Mouse (Mus musculus) thymus, adult 2 months (tissue): ENCODE data around the gene Disp1. TPM values are rescaled to one million over a fixed set of nuclear protein-coding genes. Genes with fewer than 3 reads are reported as not detected.

Source experiments
- DNase-seq: peaks from one replicate; pipeline ENCODE4 v3.0.0; 2021
- H3K27ac ChIP-seq: fragments of 200-500 bp; 2 replicates; pipeline ENCODE4 v1.5.1; 2012; ENCODE audit warnings: low read length, control low read depth; ENCODE audit not compliant: control insufficient read depth, insufficient read depth
- H3K27me3 ChIP-seq: fragments of 200-500 bp; 2 replicates; pipeline ENCODE4 v1.6.1; 2012; ENCODE audit warnings: mild to moderate bottlenecking, low read length, moderate library complexity, mixed read lengths; ENCODE audit not compliant: control insufficient read depth, insufficient read depth
- H3K36me3 ChIP-seq: fragments of 200-500 bp; 2 replicates; pipeline ENCODE4 v1.6.1; 2012; ENCODE audit warnings: mild to moderate bottlenecking, low read length, moderate library complexity; ENCODE audit not compliant: control insufficient read depth, insufficient read depth
- H3K4me1 ChIP-seq: fragments of 200-500 bp; replicated peaks from 2 replicates; pipeline ENCODE4 v1.6.1; 2012; ENCODE audit warnings: low read length; ENCODE audit not compliant: control insufficient read depth, insufficient read depth
- H3K4me3 ChIP-seq: fragments of 200-500 bp; 2 replicates; pipeline ENCODE4 v1.5.1; 2012; ENCODE audit warnings: mild to moderate bottlenecking, low read length, control low read depth, moderate library complexity; ENCODE audit not compliant: control insufficient read depth, insufficient read depth
- CTCF ChIP-seq: fragments of 200-500 bp; IDR thresholded peaks from 2 replicates; pipeline ENCODE4 v1.5.1; 2012; ENCODE audit warnings: mild to moderate bottlenecking, control low read depth, low read length, moderate library complexity, borderline replicate concordance; ENCODE audit not compliant: control insufficient read depth, poor library complexity, insufficient read depth; ENCODE audit errors: extremely low read depth
- POLR2A ChIP-seq: fragments of 200-500 bp; IDR thresholded peaks from 2 replicates; pipeline ENCODE4 v1.6.1; 2012; ENCODE audit warnings: mild to moderate bottlenecking, low read length, control low read depth, moderate library complexity; ENCODE audit not compliant: control insufficient read depth, poor library complexity, insufficient read depth; ENCODE audit errors: extremely low read depth
- WGBS: fragments of 180-500 bp; shearing (Covaris S2); methylation state at CpG from one replicate; pipeline ENCODE4 v1.1.7; 2018; 5-methylcytosine and 5-hydroxymethylcytosine counted together
- polyA plus RNA-seq: library from polyadenylated mRNA; depleted of rRNA; stranded (reverse); fragments of >200 nt; gene quantifications from 2 replicates; pipeline ENCODE4 v1.2.3, GENCODE M21; 2012

Gene Disp1
- polyA plus RNA-seq, 1 experiment: 28.9 TPM

GRCm38 (mm10) chr1:183151510-183152319 lies 69.6 kb downstream of the Disp1 start:
- DNase-seq: no peak
- Histone ChIP-seq H3K4me1 (peaks cover 29% of the 10 kb centered on the region), H3K27ac (no peak overlapping the region), H3K27me3 (no peaks in the 10 kb centered on the region), H3K36me3 (no peaks in the 10 kb centered on the region), H3K4me3 (no peak overlapping the region)
- no peak for TF ChIP-seq POLR2A
- no peak for TF ChIP-seq CTCF
- WGBS: 96% methylated on average over 12 of the region's 12 CpGs

- Histone ChIP-seq H3K27me3 (no peaks in the 10 kb centered on the region), H3K4me3 (no peak overlapping the region), H3K4me1 (peaks cover 25% of the 10 kb centered on the region), H3K27ac (no peak overlapping the region), H3K36me3 (no peaks in the 10 kb centered on the region)
- WGBS: 79% methylated on average over 12 of the region's 12 CpGs
- no peak for DNase-seq
- TF ChIP-seq POLR2A: no peak
- no peak for TF ChIP-seq CTCF
Observed at GRCm38 (mm10) chr1:183150379-183150840, 70.9 kb downstream of the Disp1 start.

- 39% methylated on average over 5 of the region's 5 CpGs for WGBS
- Histone ChIP-seq H3K27me3 (no peaks in the 10 kb centered on the region), H3K4me1 (peaks cover 23% of the 10 kb centered on the region), H3K27ac (no peak overlapping the region), H3K4me3 (no peak overlapping the region), H3K36me3 (no peaks in the 10 kb centered on the region)
- no peak for DNase-seq
- TF ChIP-seq CTCF (no peak), POLR2A (no peak)
Observed at GRCm38 (mm10) chr1:183149571-183150105, 71.7 kb downstream of the Disp1 start.

- peaks cover 18% of the 10 kb centered on the region for H3K4me1 ChIP-seq
- H3K27me3 ChIP-seq: no peaks in the 10 kb centered on the region
- no peak overlapping the region for H3K27ac ChIP-seq
- no peak for DNase-seq
- H3K4me3 ChIP-seq: no peak overlapping the region
- 14% methylated on average over 5 of the region's 5 CpGs for WGBS
- TF ChIP-seq POLR2A (no peak), CTCF (no peak)
- H3K36me3 ChIP-seq: no peaks in the 10 kb centered on the region
Observed at GRCm38 (mm10) chr1:183147438-183147841, 73.9 kb downstream of the Disp1 start.

GRCm38 (mm10) chr1:183146795-183147194 lies 74.5 kb downstream of the Disp1 start:
- 81% methylated on average over 9 of the region's 9 CpGs for WGBS
- DNase-seq: no peak
- Histone ChIP-seq H3K27me3 (no peaks in the 10 kb centered on the region), H3K4me1 (peaks cover 18% of the 10 kb centered on the region), H3K4me3 (no peak overlapping the region), H3K27ac (no peak overlapping the region), H3K36me3 (no peaks in the 10 kb centered on the region)
- TF ChIP-seq POLR2A: no peak
- TF ChIP-seq CTCF: no peak

- Histone ChIP-seq H3K4me3 (no peak overlapping the region), H3K36me3 (no peaks in the 10 kb centered on the region), H3K4me1 (peaks cover 18% of the 10 kb centered on the region), H3K27me3 (no peaks in the 10 kb centered on the region), H3K27ac (no peak overlapping the region)
- 85% methylated on average over 7 of the region's 7 CpGs for WGBS
- TF ChIP-seq CTCF (no peak), POLR2A (no peak)
- DNase-seq: no peak
Observed at GRCm38 (mm10) chr1:183146102-183146735, 75.1 kb downstream of the Disp1 start.
